Mouse (Mus musculus): Measurements from ENCODE around the gene Defb19.
A peak's percentile ranks its signal among the peaks of the same experiment; 100 is the strongest.

Gene Defb19

DNA sequence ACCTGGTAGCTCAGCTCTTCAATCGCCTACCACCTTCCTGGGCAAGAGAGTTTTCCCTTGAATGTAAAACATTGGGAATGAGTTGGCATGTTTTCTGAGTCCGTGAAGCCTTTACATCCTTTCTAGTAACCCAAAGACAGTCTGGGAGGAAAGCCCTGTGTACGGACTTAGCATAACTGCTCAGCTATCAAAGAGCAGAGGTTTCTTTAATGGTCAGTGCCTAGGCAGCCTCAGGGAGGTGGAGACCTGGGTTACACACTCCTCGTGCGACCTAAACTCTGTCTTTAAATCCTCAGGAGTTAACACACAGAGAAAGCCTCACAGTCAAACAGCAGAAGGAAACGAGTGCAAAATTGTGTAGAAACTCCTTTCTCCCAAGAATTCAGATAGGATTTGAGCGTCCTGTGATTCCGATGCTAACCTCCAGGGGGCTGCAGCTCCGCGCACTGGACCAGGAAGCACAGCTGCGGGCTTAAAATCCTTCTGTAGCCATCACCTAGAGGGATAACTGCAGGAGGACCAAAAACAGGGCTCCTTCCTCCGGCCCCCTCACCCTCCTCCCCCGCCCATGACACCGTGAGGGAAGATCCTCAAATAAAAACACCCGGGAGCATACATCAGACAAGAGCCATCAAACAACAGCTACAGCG is 26.2 kb downstream of the Defb19 start:
- Histone ChIP-seq H3K36me3 (ENCODE audit: control insufficient read depth, insufficient read depth, low read length, poor library complexity, severe bottlenecking) (no peaks in the 10 kb centered on the region), H3K27me3 (ENCODE audit: control insufficient read depth, insufficient read depth, low read length, poor library complexity, severe bottlenecking) (no peaks in the 10 kb centered on the region)
- DNase-seq (ENCODE audit: low read depth, low spot score) = peak; percentile 25

DNA sequence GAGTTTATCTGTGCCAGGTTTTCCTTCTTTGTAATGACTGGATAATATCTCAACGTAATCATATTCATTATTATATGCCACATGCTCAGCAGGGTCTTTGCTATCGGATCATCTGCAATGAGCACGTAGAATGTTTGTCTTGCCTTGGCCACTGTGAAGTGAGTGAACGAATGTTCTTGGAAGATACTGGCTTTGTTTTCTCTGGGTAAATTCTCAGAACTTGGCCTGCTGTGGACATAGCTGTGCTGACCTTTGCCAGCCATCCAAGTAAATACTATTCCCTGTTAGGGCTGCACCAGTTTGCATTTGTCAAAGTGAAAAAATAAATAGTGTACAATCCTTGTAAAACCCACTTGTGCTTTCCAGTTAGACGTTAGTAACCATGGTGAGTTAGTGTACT is 32.0 kb downstream of the Defb19 start:
- no peak for DNase-seq (ENCODE audit: low read depth, low spot score)
- no peaks in the 10 kb centered on the region; the same call in 1 of the 2 replicates for H3K27me3 ChIP-seq (ENCODE audit: control insufficient read depth, insufficient read depth, low read length, poor library complexity, severe bottlenecking)

DNA sequence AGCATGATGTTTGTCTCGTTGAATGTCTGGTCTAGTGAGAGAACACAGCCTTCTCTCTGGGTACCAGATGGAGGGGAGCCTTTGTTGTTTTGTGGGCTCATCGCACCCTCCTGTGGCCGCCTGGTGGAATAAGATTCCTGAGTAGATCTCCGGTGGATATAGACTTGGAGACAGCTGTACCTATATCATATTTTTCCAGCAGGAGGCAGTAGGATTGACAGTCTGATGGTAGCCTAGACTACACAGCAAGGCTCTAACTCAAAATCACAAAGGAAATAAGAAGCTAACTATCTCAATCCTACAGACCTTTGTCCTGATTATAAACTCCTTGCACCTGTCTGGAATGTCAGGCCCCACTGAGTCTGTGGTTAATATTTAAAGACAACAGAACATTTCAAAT is 35.4 kb downstream of the Defb19 start:
- no peak for DNase-seq (ENCODE audit: low read depth, low spot score)
- Histone ChIP-seq H3K36me3 (ENCODE audit: control insufficient read depth, insufficient read depth, low read length, poor library complexity, severe bottlenecking) (no peaks in the 10 kb centered on the region), H3K27me3 (ENCODE audit: control insufficient read depth, insufficient read depth, low read length, poor library complexity, severe bottlenecking) (no peaks in the 10 kb centered on the region; the same call in 1 of the 2 replicates)

More for the DNA sequence above, 32.0 kb downstream of the Defb19 start:
- no peaks in the 10 kb centered on the region for H3K36me3 ChIP-seq (ENCODE audit: control insufficient read depth, insufficient read depth, low read length, poor library complexity, severe bottlenecking)

DNA sequence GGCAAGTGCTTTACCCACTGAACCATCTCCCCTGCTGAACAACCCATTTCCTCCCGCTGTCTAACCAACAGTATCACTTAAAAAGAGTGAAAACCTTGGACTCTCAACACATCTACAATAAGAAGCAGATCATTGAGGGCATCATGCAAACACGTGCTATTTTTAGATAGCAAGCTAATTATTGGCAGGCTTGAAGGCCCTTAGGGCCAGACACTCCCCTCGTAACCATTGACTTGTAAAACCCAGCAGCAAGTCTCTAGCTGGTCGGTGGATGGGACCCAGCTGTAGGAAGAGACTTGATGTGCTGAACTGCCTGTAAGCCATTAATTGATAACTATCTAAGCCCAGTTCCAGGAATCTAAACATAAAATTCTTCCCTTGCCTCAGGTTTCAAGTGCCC is 36.6 kb downstream of the Defb19 start:
- Histone ChIP-seq H3K27me3 (ENCODE audit: control insufficient read depth, insufficient read depth, low read length, poor library complexity, severe bottlenecking) (no peaks in the 10 kb centered on the region; the same call in 1 of the 2 replicates), H3K36me3 (ENCODE audit: control insufficient read depth, insufficient read depth, low read length, poor library complexity, severe bottlenecking) (no peaks in the 10 kb centered on the region)
- DNase-seq (ENCODE audit: low read depth, low spot score) = no peak

DNA sequence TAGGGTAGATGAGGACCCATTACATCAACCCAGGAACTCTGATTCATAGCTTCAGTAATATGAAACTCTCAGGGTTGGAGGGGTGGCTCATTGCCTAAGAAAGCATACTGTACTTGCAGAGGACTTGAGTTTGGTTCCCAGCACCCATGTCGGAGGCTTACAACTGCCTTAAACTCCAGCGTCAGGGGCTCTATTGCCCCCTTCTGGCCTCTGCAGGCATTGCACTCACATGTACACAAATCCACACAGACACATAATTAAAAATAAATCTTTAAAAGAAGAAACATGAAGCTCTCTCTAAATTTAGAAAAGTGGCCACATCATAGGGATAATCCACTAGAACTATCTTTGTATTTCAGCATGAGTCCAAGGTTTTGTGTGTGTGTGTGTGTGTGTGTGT is 37.2 kb downstream of the Defb19 start:
- DNase-seq (ENCODE audit: low read depth, low spot score) = no peak
- no peaks in the 10 kb centered on the region for H3K36me3 ChIP-seq (ENCODE audit: control insufficient read depth, insufficient read depth, low read length, poor library complexity, severe bottlenecking)
- H3K27me3 ChIP-seq (ENCODE audit: control insufficient read depth, insufficient read depth, low read length, poor library complexity, severe bottlenecking) = no peaks in the 10 kb centered on the region; the same call in 1 of the 2 replicates

DNA sequence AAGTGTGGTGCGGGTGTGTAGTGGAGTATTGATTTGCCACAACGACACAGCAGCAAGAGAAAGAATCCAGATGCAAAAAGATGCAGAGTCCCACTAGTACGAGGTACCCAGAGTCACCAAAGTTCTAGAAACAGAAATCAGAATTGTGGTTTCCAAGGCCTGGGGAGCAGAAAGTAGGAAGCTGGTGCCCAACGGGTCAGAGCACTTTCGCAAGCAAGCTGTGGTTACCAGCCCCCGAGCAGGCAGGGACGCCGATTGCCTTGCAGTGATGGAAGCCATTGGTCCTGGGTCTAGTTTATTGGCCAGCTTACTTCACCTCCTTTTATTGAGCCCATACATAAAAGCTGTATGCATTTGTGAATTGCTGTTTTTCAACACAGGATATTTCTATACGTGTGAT is 38.1 kb downstream of the Defb19 start:
- DNase-seq (ENCODE audit: low read depth, low spot score) = no peak

DNA sequence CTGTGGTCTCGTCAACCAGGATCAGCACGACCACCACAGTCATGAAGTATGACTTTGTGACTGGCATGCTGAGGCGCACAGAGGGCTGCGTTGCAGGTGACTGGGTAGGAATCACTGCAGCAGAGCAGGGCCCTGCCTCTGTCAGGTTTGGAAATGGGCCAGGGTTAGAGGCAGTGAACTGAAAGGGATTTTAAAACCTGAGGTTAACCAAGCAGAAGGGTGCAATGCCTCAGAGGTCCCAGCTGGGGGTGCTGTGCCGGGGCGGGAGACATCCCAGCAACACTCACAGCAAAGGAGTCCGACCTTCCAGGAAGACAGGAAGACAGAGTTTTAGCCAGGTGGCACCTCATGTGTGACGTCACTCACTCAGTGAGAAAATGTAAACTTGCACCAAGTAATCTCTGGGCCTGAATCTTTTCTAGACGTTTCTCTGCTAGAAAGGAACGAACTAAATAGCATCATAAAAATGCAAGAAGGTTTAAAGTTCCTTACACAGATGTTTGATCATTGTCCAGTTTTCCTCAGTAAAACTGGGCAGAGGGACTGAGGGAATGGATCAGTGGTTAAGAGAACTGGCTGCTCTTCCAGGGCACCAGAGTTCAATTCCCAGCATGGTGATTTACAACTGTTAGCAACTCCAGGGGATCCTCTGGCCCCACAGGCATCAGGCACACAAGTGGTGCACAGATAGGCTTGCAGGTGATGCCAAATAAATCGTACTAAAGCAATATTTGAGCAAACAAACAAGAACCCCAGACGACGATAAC is 40.0 kb downstream of the Defb19 start, which contains the start of gene Defb29:
Gene Defb29 (minus strand): TSS at position 155 of the 767 bp plus-strand sequence.
- no peak for DNase-seq (ENCODE audit: low read depth, low spot score)
- no peaks in the 10 kb centered on the region for H3K36me3 ChIP-seq (ENCODE audit: control insufficient read depth, insufficient read depth, low read length, poor library complexity, severe bottlenecking)
- H3K27me3 ChIP-seq (ENCODE audit: control insufficient read depth, insufficient read depth, low read length, poor library complexity, severe bottlenecking) = no peaks in the 10 kb centered on the region; the same call in 1 of the 2 replicates

More for the DNA sequence above, 38.1 kb downstream of the Defb19 start:
- Histone ChIP-seq H3K27me3 (ENCODE audit: control insufficient read depth, insufficient read depth, low read length, poor library complexity, severe bottlenecking) (no peaks in the 10 kb centered on the region; the same call in 1 of the 2 replicates), H3K36me3 (ENCODE audit: control insufficient read depth, insufficient read depth, low read length, poor library complexity, severe bottlenecking) (no peaks in the 10 kb centered on the region)

Data from splenic B cell, adult 2 months (primary cell).